Mouse (Mus musculus) hindlimb bud, embryonic 11.5 days (tissue): ENCODE results near the gene Wscd2.
"Not testable (repeated sequence)": the region's sequence is repeated elsewhere in the genome, so short reads cannot be mapped to it uniquely, and the experiment has no call there.

Experiments used
- DNase-seq: peaks from one replicate; pipeline ENCODE4 v3.0.0-alpha.2; 2012; ENCODE audit warnings: low read depth, low spot score; ENCODE audit errors: extremely low spot score

The Wscd2 gene

DNA sequence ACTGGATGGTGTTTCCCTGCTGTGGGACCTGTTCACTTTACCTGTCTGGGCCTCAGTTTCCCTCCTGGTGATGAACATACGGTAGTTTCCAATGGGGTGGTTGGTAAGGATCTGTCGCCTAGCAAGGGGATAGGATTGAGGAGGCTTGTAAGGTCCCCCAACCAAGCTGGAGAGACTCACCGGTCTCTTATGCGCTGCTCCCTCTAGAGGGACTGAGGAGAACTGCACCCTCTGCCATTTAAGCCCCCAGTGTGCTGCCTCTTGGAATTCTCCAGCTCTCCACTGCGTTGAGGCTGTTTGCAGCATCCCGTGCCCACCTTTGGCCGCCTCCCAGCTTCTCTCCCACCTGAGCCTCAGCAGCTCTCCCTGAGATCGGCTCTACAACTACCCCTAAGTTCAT, 90.1 kb downstream of the Wscd2 start:
- DNase-seq: no peak

- no peak for DNase-seq
Observed at GRCm38 (mm10) chr5:113580801-113581200, 90.7 kb downstream of the Wscd2 start.

DNA sequence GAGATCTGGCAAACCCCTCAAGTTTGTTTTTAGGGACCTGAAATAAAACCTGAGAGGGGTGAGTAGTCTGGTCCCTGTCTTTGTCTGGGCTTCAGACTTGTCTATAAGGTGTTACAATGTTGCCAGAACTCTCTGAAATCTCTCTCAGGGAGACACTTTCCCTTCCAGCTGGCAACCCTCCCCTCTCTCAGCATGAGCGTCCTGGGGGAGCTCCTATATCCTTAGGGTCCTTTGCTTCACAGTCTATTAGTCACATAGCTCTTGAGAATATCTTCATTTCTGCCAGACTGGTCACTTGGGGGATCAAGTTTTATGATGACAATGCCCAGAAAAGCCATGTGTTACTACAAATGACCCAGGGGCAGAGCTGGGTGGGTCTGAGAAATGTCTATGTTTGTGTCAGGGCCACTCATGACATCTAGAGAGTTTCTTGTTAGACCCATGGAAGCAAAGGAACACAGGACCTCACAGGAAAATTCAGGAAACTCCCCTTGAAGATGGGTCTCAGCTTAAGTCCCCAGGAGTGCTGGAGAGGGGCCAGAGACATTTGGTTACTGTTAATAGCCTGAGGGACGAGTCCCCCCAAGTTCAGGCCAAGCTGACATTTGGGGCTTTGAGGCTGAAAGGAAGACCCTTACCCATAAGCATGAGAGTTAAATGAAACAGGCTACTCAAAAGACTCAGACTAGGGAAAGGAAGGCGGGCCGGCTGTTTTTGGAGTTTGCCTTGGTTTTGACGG, 93.5 kb downstream of the Wscd2 start:
- no peak for DNase-seq

GRCm38 (mm10) chr5:113584439-113584838, 94.3 kb downstream of the Wscd2 start:
- no peak for DNase-seq

DNA sequence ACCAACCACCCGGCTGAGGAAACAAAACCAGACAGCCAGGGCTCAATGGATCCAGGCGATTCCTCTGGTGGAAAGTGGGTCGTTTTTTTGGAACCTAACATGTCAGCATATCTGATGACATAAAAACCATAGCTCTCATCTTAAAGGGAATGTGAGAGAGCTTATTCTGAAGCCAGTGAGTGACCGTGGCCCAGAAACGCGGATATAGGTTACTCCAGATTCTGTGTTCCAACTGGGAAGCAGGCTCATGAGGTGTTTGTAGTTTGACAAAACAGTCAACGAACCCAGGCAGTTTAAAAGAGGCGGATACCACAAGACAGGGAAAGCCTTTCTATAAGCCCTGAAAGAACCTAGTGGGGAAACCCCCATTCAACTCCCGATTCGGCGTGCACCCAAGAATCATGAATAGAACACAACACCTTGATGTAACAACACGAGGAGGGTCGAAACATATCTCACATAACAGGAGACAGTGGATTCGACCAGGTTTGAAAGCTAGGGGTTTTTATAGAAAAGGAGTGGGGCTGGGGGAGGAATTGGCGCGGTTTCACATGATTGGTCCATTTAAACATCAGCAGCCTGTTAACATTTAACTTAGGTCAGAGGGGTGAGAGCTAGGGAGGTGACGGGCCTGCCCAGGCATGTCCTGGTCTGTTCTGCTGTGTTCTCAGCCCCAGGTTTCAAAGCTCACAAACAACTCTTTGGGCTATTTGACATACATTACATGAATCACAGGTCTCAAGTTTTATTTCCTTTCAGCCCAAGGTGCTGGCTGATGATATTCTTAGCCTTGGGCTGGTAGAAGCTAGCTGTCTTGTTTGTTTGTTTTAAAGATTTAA, 95.7 kb downstream of the Wscd2 start:
- not testable (repeated sequence) for DNase-seq

GRCm38 (mm10) chr5:113586458-113586849, 96.3 kb downstream of the Wscd2 start:
- not testable (repeated sequence) for DNase-seq

- DNase-seq: no peak
Observed at GRCm38 (mm10) chr5:113590010-113590640, 100.0 kb downstream of the Wscd2 start.

DNA sequence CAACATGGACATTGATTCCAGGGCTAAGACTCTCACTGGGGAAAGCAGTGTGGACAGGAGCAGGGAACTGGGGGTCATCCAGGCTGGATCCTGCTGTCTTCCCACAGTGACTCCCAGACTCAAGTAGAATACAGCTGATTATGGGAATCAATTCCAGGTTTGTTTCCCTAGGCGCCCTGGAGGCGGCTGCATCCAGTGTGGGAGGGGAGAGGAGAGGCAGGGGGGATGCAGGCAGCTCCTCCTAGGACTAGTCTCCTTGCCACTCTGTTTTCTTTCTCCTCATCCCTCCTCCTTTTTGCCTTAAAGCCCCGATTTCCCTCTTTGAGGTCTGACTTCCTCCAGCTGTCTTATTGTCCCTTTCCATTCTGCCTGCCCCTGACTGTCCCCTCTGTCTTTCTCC, 101.0 kb downstream of the Wscd2 start:
- no peak for DNase-seq

- no peak for DNase-seq
Observed at GRCm38 (mm10) chr5:113591751-113592230, 101.7 kb downstream of the Wscd2 start.

DNA sequence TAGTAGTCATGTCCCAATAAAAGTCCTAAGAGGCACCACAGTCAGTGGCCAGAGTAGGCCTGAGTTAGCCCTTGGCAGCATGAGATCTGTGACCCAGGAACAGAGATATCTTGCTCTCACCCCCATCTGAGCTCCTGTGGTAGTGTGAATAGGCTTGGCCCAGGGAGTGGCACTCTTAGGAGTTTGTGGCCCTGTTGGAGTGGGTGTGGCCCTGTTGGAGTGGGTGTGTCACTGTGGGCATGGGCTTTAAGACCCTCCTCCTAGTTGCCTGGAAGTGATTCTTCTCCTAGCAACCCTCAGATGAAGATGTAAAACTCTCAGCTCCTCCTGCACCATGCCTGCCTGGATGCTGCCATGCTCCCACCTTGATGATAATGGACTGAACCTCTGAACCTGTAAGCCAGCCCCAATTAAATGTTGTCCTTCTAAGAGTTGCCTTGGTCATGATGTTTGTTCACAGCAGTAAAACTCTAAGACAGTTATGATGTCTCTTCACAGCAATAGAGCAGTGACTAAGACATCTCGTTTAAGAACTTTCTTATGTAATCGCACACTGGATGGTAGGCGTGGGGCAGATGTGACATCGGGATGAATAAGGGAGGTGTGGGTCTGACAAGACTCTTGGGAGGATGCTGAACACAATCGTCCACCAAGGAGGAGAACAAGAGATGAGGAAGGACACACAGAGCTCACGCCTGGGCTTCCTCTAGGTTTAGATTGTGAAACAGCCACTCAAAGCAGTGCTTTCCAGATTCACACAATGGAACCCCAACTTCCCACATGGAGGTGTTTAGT, 104.0 kb downstream of the Wscd2 start:
- no peak for DNase-seq

GRCm38 (mm10) chr5:113596252-113596651, 106.1 kb downstream of the Wscd2 start:
- DNase-seq: no peak

- DNase-seq: no peak
Observed at GRCm38 (mm10) chr5:113596780-113597353, 106.7 kb downstream of the Wscd2 start.

- no peak for DNase-seq
Observed at GRCm38 (mm10) chr5:113600181-113600580, 110.0 kb downstream of the Wscd2 start.

DNA sequence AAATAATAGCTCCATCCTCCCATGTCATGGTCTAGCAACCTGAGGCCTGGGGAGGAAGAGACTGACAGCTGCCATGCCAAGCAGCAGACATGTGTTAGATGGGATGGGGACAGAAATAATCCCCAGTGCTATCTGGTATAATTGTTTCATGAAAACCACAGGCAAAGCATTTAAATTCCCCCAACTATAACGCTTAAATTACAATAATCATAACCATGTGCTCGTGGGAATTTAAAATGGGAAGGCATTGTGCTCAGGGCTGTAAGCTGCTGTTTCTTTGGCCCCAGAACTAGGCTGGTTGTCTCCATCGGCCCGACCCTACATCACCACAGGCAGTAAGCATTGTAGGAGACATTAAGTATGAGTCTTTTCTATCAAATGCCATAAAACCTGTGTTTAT, 110.7 kb downstream of the Wscd2 start:
- no peak for DNase-seq

DNA sequence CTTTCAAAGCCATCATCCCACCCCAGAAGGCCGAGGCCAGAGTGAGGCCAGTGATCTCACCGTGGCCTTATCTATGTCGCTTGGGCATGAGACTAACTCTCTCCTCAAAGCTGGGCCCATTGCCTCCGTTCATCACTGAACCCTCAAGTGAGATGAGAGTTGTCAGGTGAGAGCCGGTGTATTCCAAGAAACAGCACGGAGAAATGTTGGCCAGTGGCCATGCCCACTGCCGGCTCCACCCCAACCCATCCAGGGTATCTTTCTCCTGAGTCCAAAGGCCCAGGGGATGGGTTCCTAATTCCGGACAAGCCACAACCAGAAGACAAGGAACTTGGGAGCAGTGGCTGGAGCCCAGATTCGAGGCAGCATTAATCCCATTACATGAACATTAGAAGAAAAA, 113.3 kb downstream of the Wscd2 start:
- no peak for DNase-seq

DNA sequence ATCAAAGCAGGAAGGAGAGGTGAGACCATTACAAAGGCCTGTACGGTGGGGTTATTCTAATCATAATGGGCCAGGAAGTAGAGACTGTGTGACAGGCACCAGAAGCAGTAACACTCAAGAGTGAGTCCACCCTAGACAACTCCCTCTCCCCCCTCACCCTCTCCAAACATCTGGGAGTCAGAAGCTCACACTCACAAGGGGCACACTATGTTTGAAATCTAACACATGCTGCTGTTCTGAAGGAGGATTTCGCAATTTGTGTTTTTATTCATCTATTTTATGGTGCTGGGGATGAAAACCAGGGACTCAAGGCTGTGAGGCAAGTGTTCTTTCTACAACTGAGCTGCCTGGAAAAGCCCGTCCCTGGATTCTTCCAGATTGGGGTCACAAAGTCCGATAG, 114.6 kb downstream of the Wscd2 start:
- no peak for DNase-seq

DNA sequence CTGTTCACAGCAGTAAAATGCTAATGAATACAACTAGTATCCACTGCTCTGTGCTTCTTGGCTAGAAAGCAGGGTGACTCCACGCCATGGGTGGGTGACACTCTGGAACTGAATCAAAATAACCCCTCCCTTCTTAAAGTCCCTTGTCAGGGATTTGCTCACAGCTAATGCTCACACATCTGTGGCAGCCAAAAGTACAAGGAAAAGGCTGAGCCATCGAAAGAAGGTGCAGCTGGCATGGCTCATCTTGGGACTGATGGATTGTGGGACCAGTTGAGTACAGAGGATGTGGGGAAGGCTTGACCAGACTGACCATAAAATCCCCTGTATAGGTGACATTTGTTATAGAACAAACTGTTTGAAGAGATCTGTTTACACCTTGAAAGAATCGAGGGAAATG, 116.0 kb downstream of the Wscd2 start:
- no peak for DNase-seq

DNA sequence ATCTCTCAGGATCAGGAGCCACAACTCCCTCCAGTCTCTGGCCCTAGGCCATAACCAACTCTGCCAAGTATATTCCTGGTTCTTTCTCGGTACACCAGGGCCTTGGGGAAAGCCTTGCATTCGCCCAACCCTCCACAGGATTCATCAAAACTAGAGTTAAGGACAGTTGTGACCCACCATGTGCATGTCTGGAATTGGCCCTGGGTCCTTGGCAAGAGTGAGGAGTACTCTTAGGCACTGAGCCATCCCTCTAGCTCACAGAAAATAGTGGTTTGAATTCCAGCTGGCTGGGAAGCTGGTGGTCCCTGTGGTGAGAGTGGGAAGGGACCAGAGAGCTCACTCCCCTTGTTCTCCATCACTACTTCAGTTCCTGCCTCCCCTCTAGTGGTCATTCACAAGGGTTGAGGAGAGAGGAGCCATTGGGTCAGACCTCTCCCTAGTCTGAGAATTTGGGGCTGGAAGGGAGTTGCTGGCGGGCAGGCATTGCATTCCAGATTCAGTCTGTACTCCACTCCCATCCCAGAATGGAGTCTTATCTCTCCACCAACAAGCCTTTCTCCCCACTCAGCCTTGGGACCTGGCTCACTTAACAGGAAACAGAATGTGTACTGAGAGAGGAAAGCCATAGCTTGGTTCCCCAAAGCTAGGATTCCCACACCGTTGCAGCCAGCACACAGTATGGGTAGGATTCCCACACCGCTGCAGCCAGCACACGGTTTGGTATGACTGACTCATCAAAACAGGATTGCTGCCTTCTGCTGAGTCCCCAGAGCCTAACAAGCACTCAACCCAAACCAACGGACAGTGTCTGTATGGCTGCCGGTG, 117.0 kb downstream of the Wscd2 start:
- no peak for DNase-seq

GRCm38 (mm10) chr5:113607941-113608431, 117.9 kb downstream of the Wscd2 start:
- DNase-seq: no peak

GRCm38 (mm10) chr5:113608511-113608910, 118.4 kb downstream of the Wscd2 start:
- DNase-seq: no peak
